Mouse (Mus musculus) hindbrain, embryonic 11.5 days (tissue): ENCODE results near the gene Nxnl1. TPM values are rescaled to one million over a fixed set of nuclear protein-coding genes. Genes with fewer than 3 reads are reported as not detected.
A peak's percentile ranks its signal among the peaks of the same experiment; 100 is the strongest.
"Not testable (repeated sequence)": the region's sequence is repeated elsewhere in the genome, so short reads cannot be mapped to it uniquely, and the experiment has no call there.

Source experiments
- ATAC-seq: fragments of 200-750 bp; cut with Nextera tagmentation; 2 replicates; pipeline ENCODE4 v1.8.0; 2017; ENCODE audit warnings: mild to moderate bottlenecking, moderate TSS enrichment, moderate library complexity; ENCODE audit not compliant: low FRiP score
- DNase-seq: peaks from one replicate; pipeline ENCODE4 v3.0.0-alpha.2; 2015; ENCODE audit warnings: low spot score
- H3K27ac ChIP-seq: fragments of 300-500 bp; sonication (generic); 2 replicates; pipeline ENCODE4 v1.5.1; 2014; ENCODE audit warnings: mild to moderate bottlenecking, low read depth, low read length
- H3K27me3 ChIP-seq: fragments of 300-500 bp; sonication (generic); 2 replicates; pipeline ENCODE4 v1.6.1; 2014; ENCODE audit warnings: mild to moderate bottlenecking, low read length, moderate library complexity, mixed read lengths; ENCODE audit not compliant: control insufficient read depth, insufficient read depth
- H3K36me3 ChIP-seq: fragments of 300-500 bp; sonication (generic); 2 replicates; pipeline ENCODE4 v1.6.1; 2014; ENCODE audit warnings: mild to moderate bottlenecking, low read length, moderate library complexity, mixed read lengths; ENCODE audit not compliant: control insufficient read depth, insufficient read depth
- H3K4me1 ChIP-seq: fragments of 300-500 bp; sonication (generic); replicated peaks from 2 replicates; pipeline ENCODE4 v1.6.1; 2014; ENCODE audit warnings: low read length, mixed read lengths; ENCODE audit not compliant: control insufficient read depth, insufficient read depth
- H3K4me2 ChIP-seq: fragments of 300-500 bp; sonication (generic); replicated peaks from 2 replicates; pipeline ENCODE4 v1.6.1; 2014; ENCODE audit warnings: mild to moderate bottlenecking, low read depth, low read length
- H3K4me3 ChIP-seq: fragments of 300-500 bp; sonication (generic); 2 replicates; pipeline ENCODE4 v1.5.1; 2014; ENCODE audit warnings: low read depth, low read length
- H3K9ac ChIP-seq: fragments of 300-500 bp; sonication (generic); 2 replicates; pipeline ENCODE4 v1.6.1; 2014; ENCODE audit warnings: low read depth, low read length
- H3K9me3 ChIP-seq: fragments of 300-500 bp; sonication (generic); 2 replicates; pipeline ENCODE4 v1.6.1; 2016; ENCODE audit warnings: low read length; ENCODE audit not compliant: control insufficient read depth
- WGBS: fragments of 180-500 bp; shearing (Covaris S2); extraction: QIAGEN DNeasy Blood & Tissue Kit; methylation state at CpG from one replicate; pipeline ENCODE4 v1.1.7; 2014; 5-methylcytosine and 5-hydroxymethylcytosine counted together
- polyA plus RNA-seq: library from polyadenylated mRNA; unstranded; fragments of >200 nt; fragmentation: Nextera tagmentation; extraction: Ambion mirVana; gene quantifications from 2 replicates; pipeline ENCODE4 v1.2.1, GENCODE M21; 2014

The Nxnl1 gene
- polyA plus RNA-seq, 1 experiment from 2014 or later, result not detected

- Histone ChIP-seq H3K9me3 (no peaks in the 10 kb centered on the region), H3K4me2 (no peak overlapping the region), H3K4me3 (no peak overlapping the region), H3K27ac (no peak overlapping the region), H3K9ac (no peak overlapping the region), H3K4me1 (peaks cover 7% of the 10 kb centered on the region; the same call in 1 of the 2 replicates), H3K36me3 (no peaks in the 10 kb centered on the region), H3K27me3 (peaks cover 22% of the 10 kb centered on the region)
- WGBS, result 6% methylated on average over 17 of the region's 17 CpGs
- ATAC-seq (peak; percentile 69), DNase-seq (peak; percentile 97)
These were observed 44.8 kb downstream of the Nxnl1 start for GRCm38 (mm10) chr8:71521634-71522033.

GRCm38 (mm10) chr8:71519037-71519825 is 47.2 kb downstream of the Nxnl1 start:
- peak; percentile 85 for DNase-seq
- H3K27ac ChIP-seq, H3K36me3 ChIP-seq, H3K9ac ChIP-seq, H3K4me3 ChIP-seq, H3K9me3 ChIP-seq, H3K4me2 ChIP-seq, H3K4me1 ChIP-seq, H3K27me3 ChIP-seq, ATAC-seq: not testable (repeated sequence)
- WGBS, result 36% methylated on average over 8 of the region's 10 CpGs

- no peak overlapping the region for H3K27ac ChIP-seq
- no peak overlapping the region for H3K9ac ChIP-seq
- DNase-seq (peak; percentile 51), ATAC-seq (peak; percentile 25; the same call in 1 of the 2 replicates)
- no peak overlapping the region for H3K4me3 ChIP-seq
- no peaks in the 10 kb centered on the region for H3K27me3 ChIP-seq
- no peaks in the 10 kb centered on the region for H3K9me3 ChIP-seq
- no peaks in the 10 kb centered on the region for H3K36me3 ChIP-seq
- WGBS, result 10% methylated on average over 6 of the region's 6 CpGs
- H3K4me2 ChIP-seq, result no peak overlapping the region
- H3K4me1 ChIP-seq, result peaks cover 5% of the 10 kb centered on the region; the same call in 1 of the 2 replicates
These were observed 49.6 kb downstream of the Nxnl1 start for GRCm38 (mm10) chr8:71516786-71517185.

GRCm38 (mm10) chr8:71515043-71515442 is 51.4 kb downstream of the Nxnl1 start:
- 68% methylated on average over 5 of the region's 5 CpGs for WGBS

GRCm38 (mm10) chr8:71513018-71513754 is 53.2 kb downstream of the Nxnl1 start:
- H3K9me3 ChIP-seq, result no peaks in the 10 kb centered on the region
- 72% methylated on average over 15 of the region's 15 CpGs for WGBS
- no peak overlapping the region for H3K4me3 ChIP-seq
- ATAC-seq (no peak), DNase-seq (no peak)
- no peak overlapping the region for H3K27ac ChIP-seq
- H3K9ac ChIP-seq, result no peak overlapping the region
- H3K27me3 ChIP-seq, result peaks cover 16% of the 10 kb centered on the region
- no peak overlapping the region for H3K4me2 ChIP-seq
- no peaks in the 10 kb centered on the region for H3K36me3 ChIP-seq
- H3K4me1 ChIP-seq, result peaks cover 5% of the 10 kb centered on the region; the same call in 1 of the 2 replicates

More at GRCm38 (mm10) chr8:71515043-71515442, 51.4 kb downstream of the Nxnl1 start:
- no peak overlapping the region for H3K4me3 ChIP-seq
- H3K9me3 ChIP-seq, result no peaks in the 10 kb centered on the region
- no peak overlapping the region for H3K27ac ChIP-seq
- no peak overlapping the region for H3K4me2 ChIP-seq
- peaks cover 5% of the 10 kb centered on the region; the same call in 1 of the 2 replicates for H3K4me1 ChIP-seq
- peaks cover 2% of the 10 kb centered on the region; the same call in 1 of the 2 replicates for H3K27me3 ChIP-seq
- H3K9ac ChIP-seq, result no peak overlapping the region
- ATAC-seq, result no peak
- DNase-seq, result no peak
- no peaks in the 10 kb centered on the region for H3K36me3 ChIP-seq

- Histone ChIP-seq H3K4me3 (no peak within 1 kb of the TSS), H3K4me2 (no peak within 1 kb of the TSS), H3K36me3 (no peaks in the 10 kb centered on the region), H3K9ac (no peak within 1 kb of the TSS), H3K4me1 (peaks cover 4% of the 10 kb centered on the region; the same call in 1 of the 2 replicates), H3K27me3 (peaks cover 32% of the 10 kb centered on the region), H3K9me3 (no peaks in the 10 kb centered on the region), H3K27ac (no peak within 1 kb of the TSS)
- DNase-seq (no peak), ATAC-seq (no peak)
- WGBS, result 50% methylated on average over 14 of the region's 14 CpGs
These were observed 54.8 kb downstream of the Nxnl1 start, which contains the start of gene Plvap for GRCm38 (mm10) chr8:71511644-71512043. TSS of gene Plvap (minus strand) at chr8:71511752.

Other genes with a start within 250 kb of the Nxnl1 start
- gene Use1, start 199.8 kb downstream of the Nxnl1 start, polyA plus RNA-seq, result 77.8 and 78.6 TPM in 2 replicates
- gene Ocel1, start 195.3 kb downstream of the Nxnl1 start, polyA plus RNA-seq, result 3.0 and 3.7 TPM in 2 replicates
- 69.5 and 78.3 TPM in 2 replicates for gene Nr2f6, start 184.6 kb downstream of the Nxnl1 start, polyA plus RNA-seq
- gene Ushbp1, start 170.8 kb downstream of the Nxnl1 start, polyA plus RNA-seq, result 2.9 and 3.6 TPM in 2 replicates
- 102 and 106 TPM in 2 replicates for gene Babam1, start 169.7 kb downstream of the Nxnl1 start, polyA plus RNA-seq
- 14.4 and 20.8 TPM in 2 replicates for gene Ankle1, start 160.6 kb downstream of the Nxnl1 start, polyA plus RNA-seq
- 38.5 and 40.0 TPM in 2 replicates for gene Abhd8, start 102.9 kb downstream of the Nxnl1 start, polyA plus RNA-seq
- gene Mrpl34, start 101.6 kb downstream of the Nxnl1 start, polyA plus RNA-seq, result 231 and 239 TPM in 2 replicates
- gene Dda1, start 97.4 kb downstream of the Nxnl1 start, polyA plus RNA-seq, result 143 and 155 TPM in 2 replicates
- 5.1 and 5.8 TPM in 2 replicates for gene Ano8, start 80.6 kb downstream of the Nxnl1 start, polyA plus RNA-seq
- 3.7 and 3.8 TPM in 2 replicates for gene Gtpbp3, start 78.5 kb downstream of the Nxnl1 start, polyA plus RNA-seq
- 35.3 and 37.2 TPM in 2 replicates for gene Plvap, start 54.8 kb downstream of the Nxnl1 start, polyA plus RNA-seq
- gene Ccdc194, start 40.9 kb downstream of the Nxnl1 start, polyA plus RNA-seq, result 0.51 and 0.71 TPM in 2 replicates
- 2.2 and 5.7 TPM in 2 replicates for gene Bst2, start 29.1 kb downstream of the Nxnl1 start, polyA plus RNA-seq
- gene Mvb12a, start 23.7 kb downstream of the Nxnl1 start, polyA plus RNA-seq, result 54.3 and 61.1 TPM in 2 replicates
- 0.28 and 0.47 TPM in 2 replicates for gene Tmem221, start 7.7 kb downstream of the Nxnl1 start, polyA plus RNA-seq
- gene Slc27a1, start 2.3 kb upstream of the Nxnl1 start, polyA plus RNA-seq, result 13.7 and 18.2 TPM in 2 replicates
- 228 TPM in 2 replicates for gene Pgls, start 25.6 kb upstream of the Nxnl1 start, polyA plus RNA-seq
- gene Fam129c, start 31.0 kb upstream of the Nxnl1 start, polyA plus RNA-seq, result 3.3 and 3.6 TPM in 2 replicates
- 41.3 and 42.5 TPM in 2 replicates for gene Colgalt1, start 44.4 kb upstream of the Nxnl1 start, polyA plus RNA-seq
- gene Unc13a, start 105.2 kb upstream of the Nxnl1 start, polyA plus RNA-seq, result 7.3 and 9.1 TPM in 2 replicates
- 0.99 and 1.4 TPM in 2 replicates for gene Jak3, start 109.7 kb upstream of the Nxnl1 start, polyA plus RNA-seq
- 0.35 and 0.37 TPM in 2 replicates for gene Insl3, start 122.6 kb upstream of the Nxnl1 start, polyA plus RNA-seq
- gene B3gnt3, start 135.2 kb upstream of the Nxnl1 start, polyA plus RNA-seq, result 0.36 and 0.45 TPM in 2 replicates
- 13.6 and 15.0 TPM in 2 replicates for gene Fcho1, start 159.1 kb upstream of the Nxnl1 start, polyA plus RNA-seq